In genomic region chr3:73667245-73668131, GRCm38 (mm10) we compare ENCODE assay signal across 24 mouse cellular contexts. TPM values are rescaled to one million over a fixed set of nuclear protein-coding genes. Genes with fewer than 3 reads are reported as not detected.
A peak's percentile ranks its signal among the peaks of the same experiment; 100 is the strongest.
DNase-seq lines count a peak whose midpoint lies in the region; ATAC-seq and TF ChIP-seq lines count a peak whose summit lies in the region.
"Had no signal": no experiment of that assay in that cellular context is flagged by ENCODE, and none has a peak within 500 bp of the region (broad histone marks: within the 10 kb centered on the region; RNA-seq: fewer than 3 reads in every experiment).

No protein-coding gene starts in this region.

- H3K27ac ChIP-seq in intestine, embryonic 15.5 days, result no peak overlapping the region
- H3K27ac ChIP-seq in intestine, postnatal 0 days (ENCODE audit: low read depth, low read length), result no peak overlapping the region
- H3K27ac ChIP-seq in lung, embryonic 15.5 days, result peak overlapping the region; percentile 63
- peak overlapping the region; percentile 28; the same call in 1 of the 2 replicates for H3K27ac ChIP-seq in stomach, embryonic 14.5 days (ENCODE audit: low read length)
- no peak overlapping the region for H3K27ac ChIP-seq in stomach, postnatal 0 days (replicated peaks)
- peak overlapping the region; percentile 70 for H3K27ac ChIP-seq in stomach, embryonic 16.5 days (ENCODE audit: low read length)
- H3K27ac ChIP-seq in heart, embryonic 11.5 days (ENCODE audit: low read depth, low read length), result no peak overlapping the region
- H3K27ac ChIP-seq: embryonic facial prominence, embryonic 10.5 days; embryonic facial prominence, embryonic 12.5 days; forebrain, embryonic 13.5 days had no signal

- no peak overlapping the region for H3K4me3 ChIP-seq in intestine, embryonic 15.5 days (replicated peaks)
- H3K4me3 ChIP-seq in intestine, postnatal 0 days (ENCODE audit: low read depth, low read length), result no peak overlapping the region
- H3K4me3 ChIP-seq in lung, embryonic 15.5 days, result no peak overlapping the region
- no peak overlapping the region for H3K4me3 ChIP-seq in stomach, embryonic 14.5 days (ENCODE audit: low read depth, low read length)
- no peak overlapping the region for H3K4me3 ChIP-seq in stomach, postnatal 0 days (ENCODE audit: low read depth, low read length)
- no peak overlapping the region for H3K4me3 ChIP-seq in stomach, embryonic 16.5 days (replicated peaks; ENCODE audit: low read length)
- no peak overlapping the region for H3K4me3 ChIP-seq in heart, embryonic 11.5 days (ENCODE audit: low read depth, low read length)
- H3K4me3 ChIP-seq: embryonic facial prominence, embryonic 10.5 days; embryonic facial prominence, embryonic 12.5 days; forebrain, embryonic 13.5 days had no signal

- DNase-seq in lung, adult 18-20 months, result no peak
- DNase-seq in stomach, postnatal 0 days (ENCODE audit: low spot score), result no peak
- DNase-seq: adrenal gland, adult 8-10 months; adrenal gland, postnatal 14 days; adrenal gland, postnatal 36 days; B cell, adult 2 months; cerebellum, adult 11-12 months; cerebellum, adult 2 months; cerebellum, adult 9-10 months; cerebellum, postnatal 25 days had no signal

- ATAC-seq in intestine, embryonic 15.5 days, result peak; percentile 56
- ATAC-seq in intestine, postnatal 0 days, result no peak
- peak; percentile 88 for ATAC-seq in lung, embryonic 15.5 days (ENCODE audit: borderline replicate concordance, extremely low read depth, low FRiP score, low TSS enrichment)
- peak; percentile 71 for ATAC-seq in stomach, embryonic 14.5 days (ENCODE audit: insufficient number of reproducible peaks, insufficient read depth, low FRiP score, low read depth)
- ATAC-seq in stomach, postnatal 0 days (ENCODE audit: low FRiP score, low TSS enrichment), result no peak
- peak; percentile 75 for ATAC-seq in stomach, embryonic 16.5 days (ENCODE audit: insufficient read depth, low FRiP score)
- no peak for ATAC-seq in heart, embryonic 11.5 days (replicated peaks; ENCODE audit: insufficient number of reproducible peaks, low FRiP score, low TSS enrichment)
- ATAC-seq: activated CD4-positive, CD25-positive, alpha-beta regulatory T cell, adult 4 months; CD4-positive, CD25-positive, alpha-beta regulatory T cell, adult 4 months; forebrain, embryonic 13.5 days; Patski had no signal

- no peak for TF ChIP-seq CTCF in intestine, postnatal 0 days (IDR thresholded peaks at IDR 0.05; ENCODE audit: low read depth)
- no peak for TF ChIP-seq CTCF in stomach, postnatal 0 days (IDR thresholded peaks at IDR 0.05; ENCODE audit: low read depth)

- no peak overlapping the region for H3K4me2 ChIP-seq in intestine, embryonic 15.5 days (replicated peaks)
- H3K4me2 ChIP-seq in intestine, postnatal 0 days (replicated peaks; ENCODE audit: low read depth), result no peak overlapping the region
- H3K4me2 ChIP-seq in lung, embryonic 15.5 days, result no peak overlapping the region
- H3K4me2 ChIP-seq in stomach, embryonic 14.5 days (replicated peaks; ENCODE audit: low read depth, low read length), result no peak overlapping the region
- H3K4me2 ChIP-seq in stomach, postnatal 0 days (replicated peaks; ENCODE audit: low read depth), result no peak overlapping the region
- H3K4me2 ChIP-seq in stomach, embryonic 16.5 days (ENCODE audit: low read depth, low read length), result no peak overlapping the region
- H3K4me2 ChIP-seq in heart, embryonic 11.5 days, result no peak overlapping the region
- H3K4me2 ChIP-seq: embryonic facial prominence, embryonic 12.5 days; forebrain, embryonic 13.5 days had no signal

- H3K27me3 ChIP-seq in intestine, embryonic 15.5 days (replicated peaks), result no peaks in the 10 kb centered on the region
- no peaks in the 10 kb centered on the region for H3K27me3 ChIP-seq in intestine, postnatal 0 days (replicated peaks; ENCODE audit: control insufficient read depth, insufficient read depth, low read length)
- H3K27me3 ChIP-seq in lung, embryonic 15.5 days, result no peaks in the 10 kb centered on the region
- H3K27me3 ChIP-seq in stomach, embryonic 14.5 days (ENCODE audit: control insufficient read depth, insufficient read depth, low read length), result no peaks in the 10 kb centered on the region
- H3K27me3 ChIP-seq in stomach, postnatal 0 days (ENCODE audit: control insufficient read depth, insufficient read depth, low read length), result no peaks in the 10 kb centered on the region
- H3K27me3 ChIP-seq in stomach, embryonic 16.5 days (ENCODE audit: control insufficient read depth, insufficient read depth, low read length), result no peaks in the 10 kb centered on the region
- no peaks in the 10 kb centered on the region for H3K27me3 ChIP-seq in heart, embryonic 11.5 days (ENCODE audit: control insufficient read depth, insufficient read depth, low read length)
- H3K27me3 ChIP-seq: CH12.LX; embryonic facial prominence, embryonic 12.5 days; forebrain, embryonic 13.5 days; Patski had no signal

- no peak overlapping the region for H3K9ac ChIP-seq in intestine, embryonic 15.5 days
- H3K9ac ChIP-seq in intestine, postnatal 0 days (ENCODE audit: low read depth, low read length), result no peak overlapping the region
- H3K9ac ChIP-seq in lung, embryonic 15.5 days, result no peak overlapping the region
- H3K9ac ChIP-seq in stomach, embryonic 14.5 days (replicated peaks; ENCODE audit: low read depth, low read length), result no peak overlapping the region
- no peak overlapping the region for H3K9ac ChIP-seq in stomach, postnatal 0 days (ENCODE audit: low read length)
- H3K9ac ChIP-seq in stomach, embryonic 16.5 days (ENCODE audit: low read length), result no peak overlapping the region
- no peak overlapping the region for H3K9ac ChIP-seq in heart, embryonic 11.5 days (ENCODE audit: low read depth, low read length)
- H3K9ac ChIP-seq: embryonic facial prominence, embryonic 12.5 days; forebrain, embryonic 13.5 days had no signal

- TF ChIP-seq EP300 in stomach, postnatal 0 days (optimal IDR thresholded peaks at IDR 0.05), result no peak

- H3K9me3 ChIP-seq in intestine, embryonic 15.5 days, result no peaks in the 10 kb centered on the region
- no peaks in the 10 kb centered on the region for H3K9me3 ChIP-seq in intestine, postnatal 0 days (ENCODE audit: control insufficient read depth)
- no peaks in the 10 kb centered on the region for H3K9me3 ChIP-seq in lung, embryonic 15.5 days
- no peaks in the 10 kb centered on the region for H3K9me3 ChIP-seq in stomach, embryonic 14.5 days (ENCODE audit: control insufficient read depth, low read depth, low read length)
- H3K9me3 ChIP-seq in stomach, postnatal 0 days (ENCODE audit: control insufficient read depth, low read length), result no peaks in the 10 kb centered on the region
- H3K9me3 ChIP-seq in stomach, embryonic 16.5 days (replicated peaks; ENCODE audit: control insufficient read depth, low read length), result no peaks in the 10 kb centered on the region
- no peaks in the 10 kb centered on the region for H3K9me3 ChIP-seq in heart, embryonic 11.5 days (replicated peaks; ENCODE audit: control insufficient read depth, low read length)
- H3K9me3 ChIP-seq: embryonic facial prominence, embryonic 10.5 days; embryonic facial prominence, embryonic 12.5 days; forebrain, embryonic 13.5 days; G1E had no signal

- no peaks in the 10 kb centered on the region for H3K4me1 ChIP-seq in intestine, embryonic 15.5 days (replicated peaks)
- H3K4me1 ChIP-seq in intestine, postnatal 0 days (replicated peaks; ENCODE audit: control insufficient read depth, insufficient read depth, low read length), result no peaks in the 10 kb centered on the region
- 0 out of 2 replicates have a peak, but pooled peaks cover 6% of the 10 kb centered on the region for H3K4me1 ChIP-seq in lung, embryonic 15.5 days
- H3K4me1 ChIP-seq in stomach, embryonic 14.5 days (ENCODE audit: control insufficient read depth, insufficient read depth, low read length), result no peaks in the 10 kb centered on the region
- no peaks in the 10 kb centered on the region for H3K4me1 ChIP-seq in stomach, postnatal 0 days (replicated peaks; ENCODE audit: control insufficient read depth, insufficient read depth)
- H3K4me1 ChIP-seq in stomach, embryonic 16.5 days (ENCODE audit: control insufficient read depth, insufficient read depth, low read length), result peaks cover 3% of the 10 kb centered on the region; the same call in 1 of the 2 replicates
- no peaks in the 10 kb centered on the region for H3K4me1 ChIP-seq in heart, embryonic 11.5 days (ENCODE audit: control insufficient read depth, insufficient read depth, low read length)
- H3K4me1 ChIP-seq: embryonic facial prominence, embryonic 10.5 days; embryonic facial prominence, embryonic 12.5 days; forebrain, embryonic 13.5 days had no signal

- H3K36me3 ChIP-seq in intestine, embryonic 15.5 days, result no peaks in the 10 kb centered on the region
- no peaks in the 10 kb centered on the region for H3K36me3 ChIP-seq in intestine, postnatal 0 days (ENCODE audit: control insufficient read depth, insufficient read depth)
- H3K36me3 ChIP-seq in lung, embryonic 15.5 days, result no peaks in the 10 kb centered on the region
- H3K36me3 ChIP-seq in stomach, embryonic 14.5 days (ENCODE audit: control insufficient read depth, insufficient read depth, low read length), result no peaks in the 10 kb centered on the region
- H3K36me3 ChIP-seq in stomach, postnatal 0 days (ENCODE audit: control insufficient read depth, insufficient read depth, low read length), result no peaks in the 10 kb centered on the region
- H3K36me3 ChIP-seq in stomach, embryonic 16.5 days (ENCODE audit: control insufficient read depth, insufficient read depth, low read length), result no peaks in the 10 kb centered on the region
- H3K36me3 ChIP-seq in heart, embryonic 11.5 days (ENCODE audit: control insufficient read depth, insufficient read depth, low read length), result no peaks in the 10 kb centered on the region
- H3K36me3 ChIP-seq: embryonic facial prominence, embryonic 10.5 days; embryonic facial prominence, embryonic 12.5 days; G1E had no signal

- 65% methylated on average over 3 of the region's 3 CpGs for WGBS in intestine, embryonic 15.5 days
- 62% methylated on average over 3 of the region's 3 CpGs for WGBS in intestine, postnatal 0 days
- WGBS in lung, embryonic 15.5 days, result 46% methylated on average over 3 of the region's 3 CpGs
- WGBS in stomach, embryonic 14.5 days, result 61% methylated on average over 3 of the region's 3 CpGs
- WGBS in stomach, postnatal 0 days, result 55% methylated on average over 3 of the region's 3 CpGs
- 61% methylated on average over 3 of the region's 3 CpGs for WGBS in stomach, embryonic 16.5 days
- WGBS in heart, embryonic 11.5 days (ENCODE audit: insufficient replicate concordance), result 89% methylated on average over 3 of the region's 3 CpGs

RNA-seq across cellular contexts. Expression of gene Bche, which starts 40.7 kb away (rescaled TPM):
- polyA plus RNA-seq in intestine, embryonic 15.5 days (2015; fragmentation: Nextera tagmentation; extraction: Ambion mirVana), result 6.1 and 6.7 TPM in 2 replicates
- 7.0 and 8.7 TPM in 2 replicates for polyA plus RNA-seq in intestine, postnatal 0 days (2015; fragmentation: Nextera tagmentation; extraction: Ambion mirVana)
- polyA plus RNA-seq in lung, embryonic 15.5 days (2015; fragmentation: Nextera tagmentation; extraction: Ambion mirVana), result 4.8 TPM in 2 replicates
- polyA plus RNA-seq in stomach, embryonic 14.5 days (2014; fragmentation: Nextera tagmentation; extraction: Ambion mirVana), result 23.6 and 23.9 TPM in 2 replicates
- polyA plus RNA-seq in stomach, postnatal 0 days (2015; fragmentation: Nextera tagmentation; extraction: Ambion mirVana), result 8.6 and 11.3 TPM in 2 replicates
- 20.5 TPM in 2 replicates for polyA plus RNA-seq in stomach, embryonic 16.5 days (2015; fragmentation: Nextera tagmentation; extraction: Ambion mirVana)
- 17.9 and 19.9 TPM in 2 replicates for polyA plus RNA-seq in heart, embryonic 11.5 days (2014; fragmentation: Nextera tagmentation; extraction: Ambion mirVana)
- polyA plus RNA-seq: activated CD4-positive, CD25-positive, alpha-beta regulatory T cell, adult 4 months; CD4-positive, CD25-positive, alpha-beta regulatory T cell, adult 4 months; G1E; Patski had no signal

Comparison
In these comparisons a context has a peak if more than half of its experiments do, and no peak if none do; other contexts are left out.
1. ATAC-seq: peak in intestine, embryonic 15.5 days (single experiment), lung, embryonic 15.5 days (single experiment), stomach, embryonic 14.5 days (single experiment) and stomach, embryonic 16.5 days (single experiment); none in intestine, postnatal 0 days (single experiment), stomach, postnatal 0 days (single experiment) and heart, embryonic 11.5 days (single experiment).
2. H3K27ac ChIP-seq: peak in lung, embryonic 15.5 days (single experiment), stomach, embryonic 14.5 days (single experiment) and stomach, embryonic 16.5 days (single experiment); none in intestine, embryonic 15.5 days (single experiment), intestine, postnatal 0 days (single experiment), stomach, postnatal 0 days (single experiment) and heart, embryonic 11.5 days (single experiment).